Mouse (Mus musculus) frontal cortex, adult (tissue): ENCODE data around the gene Olfr629.
"Not testable (repeated sequence)": the region's sequence is repeated elsewhere in the genome, so short reads cannot be mapped to it uniquely, and the experiment has no call there.

Source experiments
- ATAC-seq: cut with Nextera tagmentation; 2 replicates; pipeline ENCODE4 v1.9.2; 2017; ENCODE audit warnings: mild to moderate bottlenecking, moderate library complexity, mixed read lengths; ENCODE audit not compliant: low TSS enrichment

Olfr629 gene

GRCm38 (mm10) chr7:103744843-103745242 lies at the start of gene Olfr629:
Gene Olfr629, minus strand, starts transcription at chr7:103744943.
- ATAC-seq = no peak

- no peak for ATAC-seq
These were observed 48.1 kb upstream of the Olfr629 start for GRCm38 (mm10) chr7:103792669-103793388.

GRCm38 (mm10) chr7:103791721-103792120 lies 47.0 kb upstream of the Olfr629 start, which contains the start of gene Olfr67:
Gene Olfr67, minus strand, starts transcription at chr7:103791821.
- no peak for ATAC-seq

GRCm38 (mm10) chr7:103779598-103779997 lies 34.9 kb upstream of the Olfr629 start, which contains the start of gene Olfr68:
Gene Olfr68, minus strand, starts transcription at chr7:103779698.
- ATAC-seq = no peak

GRCm38 (mm10) chr7:103777652-103778051 lies 32.9 kb upstream of the Olfr629 start:
- not testable (repeated sequence) for ATAC-seq

- no peak for ATAC-seq
These were observed 26.8 kb upstream of the Olfr629 start, which contains the start of gene Olfr69 for GRCm38 (mm10) chr7:103771494-103771893. Gene Olfr69, minus strand, starts transcription at chr7:103771594.

DNA sequence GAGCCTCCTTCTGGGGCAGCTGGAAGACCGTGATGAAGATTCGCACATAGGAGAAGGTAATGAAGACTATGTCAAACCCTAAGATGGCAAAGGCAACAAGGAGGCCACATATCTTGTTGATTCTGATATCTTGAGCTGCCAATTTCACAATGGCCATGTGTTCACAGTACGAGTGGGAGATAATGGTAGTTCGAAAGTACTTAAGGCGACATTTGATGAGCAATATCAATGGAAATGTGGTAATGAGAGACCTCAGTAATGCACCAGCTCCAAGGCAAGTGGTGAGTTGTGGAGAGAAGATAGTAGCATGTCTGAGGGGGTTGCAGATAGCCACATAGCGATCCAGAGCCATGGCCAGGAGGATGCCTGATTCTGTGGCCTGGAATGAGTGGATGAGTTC lies 22.9 kb upstream of the Olfr629 start:
- not testable (repeated sequence) for ATAC-seq

DNA sequence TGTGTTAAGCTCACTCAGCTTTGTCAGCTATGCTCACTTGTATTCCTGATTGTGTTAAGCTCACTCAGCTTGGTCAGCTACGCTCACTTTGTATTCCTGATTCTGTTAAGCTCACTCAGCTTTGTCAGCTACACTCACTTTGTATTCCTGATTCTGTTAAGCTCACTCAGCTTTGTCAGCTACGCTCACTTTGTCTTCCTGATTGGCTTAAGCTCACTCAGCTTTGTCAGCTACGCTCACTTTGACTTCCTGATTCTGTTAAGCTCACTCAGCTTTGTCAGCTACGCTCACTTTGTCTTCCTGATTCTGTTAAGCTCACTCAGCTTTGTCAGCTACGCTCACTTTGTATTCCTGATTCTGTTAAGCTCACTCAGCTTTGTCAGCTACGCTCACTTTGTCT lies 17.5 kb upstream of the Olfr629 start:
- ATAC-seq = not testable (repeated sequence)

DNA sequence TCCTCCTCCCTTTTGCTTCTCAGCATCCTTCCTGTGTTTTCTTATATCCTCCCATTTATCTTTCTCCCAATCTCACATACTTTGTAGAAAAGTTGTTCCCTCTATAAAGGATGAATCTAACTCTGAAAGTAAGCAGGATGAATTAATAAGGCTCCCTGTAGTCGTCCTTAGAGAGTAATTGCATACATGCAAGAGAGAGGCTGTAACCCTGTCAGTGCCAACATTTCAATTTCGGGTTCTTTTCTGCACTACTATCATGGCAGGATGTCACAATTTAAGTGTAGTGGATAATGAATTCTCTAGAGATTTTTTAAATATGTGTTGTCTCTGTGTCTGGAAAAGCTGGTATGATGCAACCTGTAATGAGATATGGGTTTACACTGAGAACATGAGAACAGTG lies 12.5 kb upstream of the Olfr629 start, which contains the start of gene Olfr630:
TSS of gene Olfr630 (minus strand) at position 101 of the 400 bp plus-strand sequence.
- no peak for ATAC-seq

- no peak for ATAC-seq
These were observed 14.7 kb downstream of the Olfr629 start, which contains the start of gene Olfr628 for GRCm38 (mm10) chr7:103730074-103730473. Gene Olfr628, plus strand, starts transcription at chr7:103730374.

- ATAC-seq = peak; percentile 52; the same call in 1 of the 2 replicates
These were observed 28.3 kb downstream of the Olfr629 start for GRCm38 (mm10) chr7:103716398-103716797.

DNA sequence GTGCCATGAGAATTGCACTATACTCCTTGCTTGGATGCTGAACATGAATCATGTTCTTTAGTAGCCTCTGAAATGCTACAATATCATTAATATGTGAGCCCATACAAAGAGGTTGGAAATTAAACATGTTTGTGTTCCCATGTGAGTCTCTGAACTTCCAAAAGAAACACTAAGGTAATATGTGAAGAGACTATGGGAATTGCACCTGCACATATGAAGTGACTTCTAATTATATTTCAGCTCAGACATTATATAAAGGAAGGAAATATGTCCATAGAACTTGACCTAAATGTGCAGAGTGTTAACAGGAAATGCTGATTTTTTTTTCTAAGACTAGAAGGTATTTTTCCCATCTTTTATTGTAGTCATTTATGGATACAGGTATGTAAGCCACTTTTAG lies 30.4 kb downstream of the Olfr629 start, which contains the start of gene Olfr243:
TSS of gene Olfr243 (plus strand) at position 301 of the 400 bp plus-strand sequence.
- ATAC-seq = no peak

DNA sequence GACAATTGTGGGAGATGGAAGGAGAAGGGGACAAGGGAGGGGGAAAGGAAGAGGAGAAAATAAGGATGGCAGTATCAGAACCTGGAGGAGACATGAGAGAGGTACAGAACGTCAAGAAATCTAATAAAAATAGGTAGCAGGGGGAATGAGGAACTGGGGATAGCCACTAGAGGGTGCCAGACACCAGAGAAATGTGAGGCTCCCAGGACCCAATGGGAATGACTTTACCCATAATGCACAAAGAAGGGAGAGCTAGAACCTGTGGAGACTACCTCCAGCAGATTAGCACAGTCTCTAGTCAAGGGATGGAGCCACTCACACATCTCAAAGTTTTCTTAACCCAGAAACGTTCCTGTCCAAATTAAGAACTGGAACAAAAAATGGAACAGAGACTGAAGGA lies 32.7 kb downstream of the Olfr629 start:
- no peak for ATAC-seq

GRCm38 (mm10) chr7:103699469-103699868 lies 45.3 kb downstream of the Olfr629 start:
- ATAC-seq = no peak
